Mouse (Mus musculus): ENCODE measurements around the gene Cryz.

DNA sequence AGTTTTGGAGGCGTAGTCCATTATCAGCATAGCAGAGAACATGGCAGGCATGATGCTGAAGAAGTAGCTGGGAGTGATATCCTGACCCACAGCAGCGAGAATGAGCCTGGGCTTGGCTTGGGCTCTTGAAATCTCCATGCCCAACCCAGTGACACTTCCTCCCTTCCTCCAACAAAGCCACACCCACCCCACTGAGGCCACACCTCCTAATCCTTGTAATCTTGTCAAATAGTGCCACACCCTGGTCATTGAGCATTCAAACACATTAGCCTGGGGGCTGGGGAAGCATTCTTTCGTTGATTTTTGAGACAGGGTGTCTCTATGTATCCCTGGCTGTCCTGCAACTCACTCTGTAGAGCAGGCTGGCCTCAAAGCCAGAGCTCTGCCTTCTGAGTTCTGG is 15.4 kb downstream of the Cryz start:
- TF ChIP-seq POLR2A (IDR thresholded peaks at IDR 0.05; ENCODE audit: borderline replicate concordance, extremely low read depth, insufficient read depth, insufficient read length, poor library complexity, severe bottlenecking) (no peak), CTCF (IDR thresholded peaks at IDR 0.05; ENCODE audit: borderline replicate concordance, extremely low read depth, insufficient read depth, insufficient read length) (no peak)

Measured in brain, embryonic 14.5 days (tissue).